Mouse (Mus musculus) ES-E14 (cell line): ENCODE measurements at regions not wholly inside any gene's neighbourhood (a gene's known extent, or its start where the extent isn't known, plus 50 kb on each side); places are given as distances from the start of the nearest gene placed in this dataset.

Experiments used
- DNase-seq: peaks from one replicate; pipeline ENCODE4 v3.0.0-alpha.2; 2013; ENCODE audit warnings: low read depth, low spot score
- H3K27ac ChIP-seq: 2 replicates; pipeline ENCODE4 v1.5.1; 2012; ENCODE audit warnings: low read depth, mild to moderate bottlenecking, low read length, moderate library complexity, mixed read lengths; ENCODE audit not compliant: poor library complexity, insufficient read depth, severe bottlenecking
- H3K36me3 ChIP-seq: 2 replicates; pipeline ENCODE4 v1.6.1; 2012; ENCODE audit warnings: mild to moderate bottlenecking, low read length, moderate library complexity, mixed read lengths; ENCODE audit not compliant: control insufficient read depth, poor library complexity, insufficient read depth, severe bottlenecking
- H3K4me1 ChIP-seq, 2 experiments: fragments of 150-350 bp in 1 of 2; sonication (generic) in 1 of 2; 2 replicates each; pipeline ENCODE4 v1.6.1; 2012; ENCODE audit warnings: low read length in 2 of 2, mild to moderate bottlenecking in 1 of 2, mixed read lengths in 1 of 2; ENCODE audit not compliant: control insufficient read depth in 2 of 2, insufficient read depth in 2 of 2, poor library complexity in 1 of 2
- H3K4me3 ChIP-seq, 2 experiments: fragments of 150-350 bp in 1 of 2; sonication (generic) in 1 of 2; 2 replicates each; pipeline ENCODE4 v1.5.1; 2012; ENCODE audit warnings: low read length in 2 of 2, low read depth in 1 of 2, mild to moderate bottlenecking in 1 of 2, mixed read lengths in 1 of 2; ENCODE audit not compliant: insufficient read depth in 1 of 2, poor library complexity in 1 of 2, severe bottlenecking in 1 of 2
- H3K9ac ChIP-seq: 2 replicates; pipeline ENCODE4 v1.6.1; 2012; ENCODE audit warnings: low read depth, mild to moderate bottlenecking, low read length, mixed read lengths; ENCODE audit not compliant: poor library complexity, insufficient read depth, severe bottlenecking
- H3K9me3 ChIP-seq: fragments of 150-350 bp; sonication (generic); 2 replicates; pipeline ENCODE4 v1.6.1; 2012; ENCODE audit warnings: low read depth, mild to moderate bottlenecking, low read length; ENCODE audit not compliant: control insufficient read depth, insufficient read depth
- CHD2 ChIP-seq: IDR thresholded peaks from 2 replicates; pipeline ENCODE4 v1.6.1; 2014; ENCODE audit warnings: mild to moderate bottlenecking, low read depth, low read length, inconsistent platforms
- HCFC1 ChIP-seq: IDR thresholded peaks from 2 replicates; pipeline ENCODE4 v1.6.1; 2012; ENCODE audit warnings: low read length, inconsistent platforms, borderline replicate concordance; ENCODE audit not compliant: insufficient read depth
- MAFK ChIP-seq: IDR thresholded peaks from 2 replicates; pipeline ENCODE4 v1.6.1; 2014; ENCODE audit warnings: mild to moderate bottlenecking, low read depth, low read length, inconsistent platforms; ENCODE audit not compliant: insufficient read depth
- ZC3H11A ChIP-seq: IDR thresholded peaks from 2 replicates; pipeline ENCODE4 v1.6.1; 2012; ENCODE audit warnings: low read depth, mild to moderate bottlenecking, inconsistent platforms, low read length, borderline replicate concordance
- ZNF384 ChIP-seq: IDR thresholded peaks from 2 replicates; pipeline ENCODE4 v1.6.1; 2012; ENCODE audit warnings: low read depth, low read length, inconsistent platforms
- in situ Hi-C, 2 experiments: fragments of 600-800 bp; cut with MboI; formaldehyde crosslinking; loops; one replicate each; pipeline ENCODE4 v1.15.1; 2025; ENCODE audit warnings: low sequenced_read_pairs in 2 of 2, inconsistent platforms in 1 of 2; ENCODE audit not compliant: unreplicated experiment in 2 of 2

GRCm38 (mm10) chr2:172143269-172143668 lies 100.0 kb upstream of the Cbln4 start:
- no peak for TF ChIP-seq ZNF384
- TF ChIP-seq CHD2: no peak
- TF ChIP-seq MAFK: no peak
- no peak for TF ChIP-seq ZC3H11A
- no peak for TF ChIP-seq HCFC1
- in situ Hi-C loops: no loop called here
- Histone ChIP-seq H3K4me1 (no peaks in the 10 kb centered on the region), H3K36me3 (no peaks in the 10 kb centered on the region), H3K9me3 (no peaks in the 10 kb centered on the region), H3K27ac (no peak overlapping the region), H3K9ac (no peak overlapping the region), H3K4me3 (no peak overlapping the region)
- DNase-seq: no peak

DNA sequence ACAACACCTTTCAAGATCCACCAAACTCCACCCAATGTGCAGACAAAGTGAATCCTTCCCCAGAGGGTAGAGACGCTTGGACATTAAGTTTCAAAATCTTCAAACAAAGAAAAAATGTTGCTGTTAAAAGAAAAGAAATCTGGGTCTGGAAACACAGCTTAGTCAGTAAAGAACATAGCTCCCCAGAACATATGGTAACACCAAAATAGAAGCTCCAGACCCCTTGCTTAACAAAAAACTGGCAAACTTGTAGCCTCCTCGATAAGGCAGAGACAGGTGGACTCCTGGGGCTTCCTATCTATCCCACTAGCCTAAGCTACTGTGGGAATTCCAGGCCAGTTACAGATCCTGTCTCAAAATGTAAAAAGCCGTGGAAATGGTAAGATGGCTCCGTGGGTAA lies 99.6 kb upstream of the Mc3r start:
- no peak overlapping the region for H3K4me3 ChIP-seq
- H3K9me3 ChIP-seq: no peaks in the 10 kb centered on the region
- in situ Hi-C loops: no loop called here
- no peak overlapping the region for H3K9ac ChIP-seq
- DNase-seq: no peak
- no peaks in the 10 kb centered on the region for H3K4me1 ChIP-seq
- no peak overlapping the region for H3K27ac ChIP-seq
- H3K36me3 ChIP-seq: no peaks in the 10 kb centered on the region
- no peak for TF ChIP-seq CHD2
- TF ChIP-seq ZC3H11A: no peak
- TF ChIP-seq MAFK: no peak
- no peak for TF ChIP-seq HCFC1
- TF ChIP-seq ZNF384: no peak

DNA sequence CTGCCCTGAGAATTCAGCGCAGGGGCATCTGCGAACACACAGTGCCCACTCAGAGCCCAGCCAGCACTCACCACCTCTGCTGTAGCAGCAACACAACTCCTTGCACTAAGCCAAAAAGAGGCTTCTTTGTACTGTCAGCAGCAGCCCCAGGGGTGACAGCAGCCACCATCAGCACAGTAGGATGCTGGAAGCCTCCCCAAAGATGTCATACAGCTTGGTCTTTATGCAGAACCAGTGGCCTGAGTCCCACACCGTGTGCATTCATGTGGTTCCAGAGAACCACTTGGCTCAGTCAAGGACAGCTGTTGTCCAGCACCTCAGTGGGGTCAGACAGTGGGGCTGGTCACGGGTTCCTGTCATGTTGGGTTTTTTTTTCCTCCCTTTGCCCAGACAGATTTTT lies 98.6 kb upstream of the Mc3r start:
- Histone ChIP-seq H3K4me3 (no peak overlapping the region), H3K9me3 (no peaks in the 10 kb centered on the region), H3K4me1 (no peaks in the 10 kb centered on the region), H3K36me3 (no peaks in the 10 kb centered on the region), H3K9ac (no peak overlapping the region), H3K27ac (no peak overlapping the region)
- no peak for DNase-seq
- in situ Hi-C loops: no loop called here
- TF ChIP-seq CHD2 (no peak), MAFK (no peak), HCFC1 (no peak)

DNA sequence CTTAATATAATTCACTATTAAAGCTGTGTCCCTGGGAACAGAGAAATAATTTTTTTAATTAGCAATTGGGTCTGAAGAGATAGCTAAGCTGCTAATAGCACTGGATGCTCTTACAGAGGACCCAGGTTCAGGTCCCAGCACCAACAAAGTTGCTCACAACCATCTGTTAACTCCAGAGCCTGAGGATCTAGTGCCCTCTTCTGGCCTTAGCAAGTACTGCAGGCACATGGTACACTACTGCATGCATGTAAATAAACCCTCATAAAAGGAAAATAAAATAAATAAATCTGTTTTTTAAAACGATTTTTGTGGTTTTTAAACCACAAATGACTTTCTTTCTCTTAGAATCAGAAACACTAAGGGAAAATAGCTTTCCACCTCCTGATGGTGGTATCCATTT lies 97.4 kb upstream of the Mc3r start:
- Histone ChIP-seq H3K9me3 (no peaks in the 10 kb centered on the region), H3K4me1 (no peaks in the 10 kb centered on the region), H3K4me3 (no peak overlapping the region), H3K36me3 (no peaks in the 10 kb centered on the region), H3K9ac (no peak overlapping the region), H3K27ac (no peak overlapping the region)
- DNase-seq: no peak
- TF ChIP-seq ZC3H11A: no peak
- TF ChIP-seq ZNF384: no peak
- TF ChIP-seq HCFC1: no peak
- no peak for TF ChIP-seq CHD2
- no peak for TF ChIP-seq MAFK
- in situ Hi-C loops: no loop called here

DNA sequence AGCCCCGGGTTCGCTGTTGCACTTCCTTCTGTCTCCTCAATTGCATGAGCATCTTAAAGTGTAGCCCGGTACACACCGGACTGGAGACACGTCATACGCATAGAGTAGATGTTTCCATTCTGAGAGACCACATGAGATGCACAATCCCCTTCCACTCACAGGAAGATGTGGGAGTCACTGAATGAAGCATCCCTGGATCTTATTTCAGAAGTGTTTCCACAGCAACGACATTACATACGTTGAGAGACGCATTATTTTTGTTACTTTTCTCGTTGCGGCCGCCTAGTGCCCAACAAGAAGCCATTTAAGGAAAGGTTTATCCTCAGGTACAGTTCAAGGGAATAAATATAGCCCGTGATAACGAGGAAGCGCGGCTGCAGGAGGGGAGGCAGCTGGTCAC lies 88.4 kb upstream of the Mc3r start:
- in situ Hi-C loops: no loop called here
- no peak overlapping the region for H3K9ac ChIP-seq
- no peaks in the 10 kb centered on the region for H3K9me3 ChIP-seq
- no peak overlapping the region for H3K4me3 ChIP-seq
- no peaks in the 10 kb centered on the region for H3K36me3 ChIP-seq
- H3K4me1 ChIP-seq: no peaks in the 10 kb centered on the region
- TF ChIP-seq MAFK (no peak), CHD2 (no peak), ZNF384 (no peak), ZC3H11A (no peak), HCFC1 (no peak)
- no peak for DNase-seq
- no peak overlapping the region for H3K27ac ChIP-seq
